Mouse (Mus musculus): ENCODE measurements around the gene Tns4.

The Tns4 gene

GRCm38 (mm10) chr11:99093740-99094139, 4.6 kb upstream of the Tns4 start:
- no peak for DNase-seq (ENCODE audit: low spot score in 2 of 2)

- no peak for DNase-seq (ENCODE audit: low spot score in 2 of 2)
These were observed 2.6 kb upstream of the Tns4 start for GRCm38 (mm10) chr11:99091666-99092065.

GRCm38 (mm10) chr11:99090391-99090790, 1.3 kb upstream of the Tns4 start:
- peak; percentile 14 to 25 for DNase-seq (ENCODE audit: low spot score in 2 of 2)

GRCm38 (mm10) chr11:99088486-99088885, 620 bp downstream of the Tns4 start:
- no peak for DNase-seq (ENCODE audit: low spot score in 2 of 2)

GRCm38 (mm10) chr11:99084366-99084765, 4.7 kb downstream of the Tns4 start:
- no peak for DNase-seq (ENCODE audit: low spot score in 2 of 2)

- no peak for DNase-seq (ENCODE audit: low spot score in 2 of 2)
These were observed 5.6 kb downstream of the Tns4 start for GRCm38 (mm10) chr11:99083516-99083915.

- no peak for DNase-seq (ENCODE audit: low spot score in 2 of 2)
These were observed 7.0 kb downstream of the Tns4 start for GRCm38 (mm10) chr11:99082098-99082497.

GRCm38 (mm10) chr11:99081566-99081965, 7.5 kb downstream of the Tns4 start:
- DNase-seq (ENCODE audit: low spot score in 2 of 2), result no peak

- no peak for DNase-seq (ENCODE audit: low spot score in 2 of 2)
These were observed 8.1 kb downstream of the Tns4 start for GRCm38 (mm10) chr11:99080902-99081543.

- no peak for DNase-seq (ENCODE audit: low spot score in 2 of 2)
These were observed 11.2 kb downstream of the Tns4 start for GRCm38 (mm10) chr11:99077869-99078268.

GRCm38 (mm10) chr11:99076744-99077319, 12.3 kb downstream of the Tns4 start:
- no peak for DNase-seq (ENCODE audit: low spot score in 2 of 2)

- DNase-seq (ENCODE audit: low spot score in 2 of 2), result no peak
These were observed 15.3 kb downstream of the Tns4 start for GRCm38 (mm10) chr11:99073781-99074180.

- DNase-seq (ENCODE audit: low spot score in 2 of 2), result no peak
These were observed 17.2 kb downstream of the Tns4 start for GRCm38 (mm10) chr11:99071866-99072265.

- no peak for DNase-seq (ENCODE audit: low spot score in 2 of 2)
These were observed 20.7 kb downstream of the Tns4 start for GRCm38 (mm10) chr11:99068455-99068854.

- DNase-seq (ENCODE audit: low spot score in 2 of 2), result no peak
These were observed 21.5 kb downstream of the Tns4 start for GRCm38 (mm10) chr11:99067591-99067990.

- DNase-seq (ENCODE audit: low spot score in 2 of 2), result peak; percentile 58 to 68
These were observed 23.1 kb downstream of the Tns4 start for GRCm38 (mm10) chr11:99065979-99066378.

- no peak for DNase-seq (ENCODE audit: low spot score in 2 of 2)
These were observed 23.8 kb downstream of the Tns4 start for GRCm38 (mm10) chr11:99065353-99065752.

- DNase-seq (ENCODE audit: low spot score in 2 of 2), result no peak
These were observed 25.5 kb downstream of the Tns4 start for GRCm38 (mm10) chr11:99063406-99064131.

GRCm38 (mm10) chr11:99062661-99063060, 26.4 kb downstream of the Tns4 start:
- DNase-seq (ENCODE audit: low spot score in 2 of 2), result no peak

- no peak for DNase-seq (ENCODE audit: low spot score in 2 of 2)
These were observed 28.7 kb downstream of the Tns4 start for GRCm38 (mm10) chr11:99060435-99060834.

GRCm38 (mm10) chr11:99055571-99056452, 33.3 kb downstream of the Tns4 start:
- no peak for DNase-seq (ENCODE audit: low spot score in 2 of 2)

- DNase-seq (ENCODE audit: low spot score in 2 of 2), result no peak
These were observed 34.0 kb downstream of the Tns4 start for GRCm38 (mm10) chr11:99055143-99055542.
